Mouse (Mus musculus): ENCODE measurements at regions not wholly inside any gene's neighbourhood (a gene's known extent, or its start where the extent isn't known, plus 50 kb on each side); places are given as distances from the start of the nearest gene placed in this dataset.

- H3K79me2 ChIP-seq (replicated peaks; ENCODE audit: control insufficient read depth, insufficient read depth, low read length), result no peaks in the 10 kb centered on the region
- H3K4me3 ChIP-seq, result no peak overlapping the region
- H3K27ac ChIP-seq, result no peak overlapping the region
- no peaks in the 10 kb centered on the region for H3K27me3 ChIP-seq (ENCODE audit: control insufficient read depth, insufficient read depth, low read length)
- no peaks in the 10 kb centered on the region for H3K36me3 ChIP-seq (ENCODE audit: control insufficient read depth, insufficient read depth, low read length)
- TF ChIP-seq POLR2A (IDR thresholded peaks at IDR 0.05; ENCODE audit: insufficient read depth, low read depth, low read length), result no peak
- no peak for TF ChIP-seq CTCF (IDR thresholded peaks at IDR 0.05)
- TF ChIP-seq EP300 (IDR thresholded peaks at IDR 0.05; ENCODE audit: insufficient read depth, low read depth, low read length), result no peak
- no peak overlapping the region for H3K9ac ChIP-seq (ENCODE audit: low read depth, low read length)
- intact Hi-C loops (cut with DNase I), result no loop called here
- no peaks in the 10 kb centered on the region for H3K4me1 ChIP-seq (ENCODE audit: control insufficient read depth, insufficient read depth, low read length)
- no peak for DNase-seq
These were observed 772.9 kb upstream of the Marcks start for GRCm38 (mm10) chr10:37911669-37912068.

DNA sequence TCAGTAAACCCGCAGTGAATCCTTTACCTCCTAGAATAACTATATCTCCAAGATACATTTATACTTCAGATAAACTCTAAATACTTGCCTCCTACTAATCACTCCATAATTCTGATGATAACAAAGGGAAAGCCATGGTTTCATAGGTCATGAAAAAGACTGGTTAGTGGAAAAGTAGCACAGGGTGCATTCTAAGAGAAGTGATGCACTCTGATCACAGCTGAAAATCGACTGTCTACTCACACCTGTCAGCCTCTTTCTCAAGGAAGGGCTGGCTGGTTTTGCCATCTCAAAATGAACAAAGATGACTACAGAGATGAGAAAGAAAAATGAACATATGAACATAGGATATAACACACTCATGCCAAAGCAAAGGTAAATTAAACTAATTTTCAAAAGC, 769.6 kb upstream of the Marcks start:
- WGBS, result 81% methylated on average over 2 of the region's 2 CpGs
- H3K27ac ChIP-seq, result no peak overlapping the region
- no peak for TF ChIP-seq EP300 (IDR thresholded peaks at IDR 0.05; ENCODE audit: insufficient read depth, low read depth, low read length)
- no peak for TF ChIP-seq CTCF (IDR thresholded peaks at IDR 0.05)
- TF ChIP-seq POLR2A (IDR thresholded peaks at IDR 0.05; ENCODE audit: insufficient read depth, low read depth, low read length), result no peak
- no peaks in the 10 kb centered on the region for H3K36me3 ChIP-seq (ENCODE audit: control insufficient read depth, insufficient read depth, low read length)
- intact Hi-C loops (cut with DNase I), result no loop called here
- H3K79me2 ChIP-seq (replicated peaks; ENCODE audit: control insufficient read depth, insufficient read depth, low read length), result no peaks in the 10 kb centered on the region
- no peak for DNase-seq
- no peaks in the 10 kb centered on the region for H3K4me1 ChIP-seq (ENCODE audit: control insufficient read depth, insufficient read depth, low read length)
- no peak overlapping the region for H3K9ac ChIP-seq (ENCODE audit: low read depth, low read length)
- no peak overlapping the region for H3K4me3 ChIP-seq
- H3K27me3 ChIP-seq (ENCODE audit: control insufficient read depth, insufficient read depth, low read length), result no peaks in the 10 kb centered on the region

DNA sequence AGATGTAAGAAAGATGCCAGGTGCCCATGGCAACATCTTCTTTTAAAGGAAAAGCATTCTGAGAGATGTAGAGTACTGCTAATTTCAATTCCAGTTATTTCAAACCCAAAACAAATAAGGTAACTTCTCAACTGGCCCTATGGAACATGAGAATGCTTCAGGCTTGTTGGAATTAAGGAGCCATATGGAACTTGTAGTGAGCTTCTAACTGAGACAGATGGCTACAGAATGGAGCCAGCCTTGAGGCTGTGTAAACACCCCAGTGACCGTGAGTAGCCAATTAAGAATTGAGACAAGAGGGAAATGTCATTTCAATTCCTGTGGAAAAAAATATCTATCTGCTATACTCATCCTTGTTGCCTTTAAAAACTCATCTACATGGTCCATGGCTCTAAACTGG, 769.0 kb upstream of the Marcks start:
- Histone ChIP-seq H3K27me3 (ENCODE audit: control insufficient read depth, insufficient read depth, low read length) (no peaks in the 10 kb centered on the region), H3K9ac (ENCODE audit: low read depth, low read length) (no peak overlapping the region), H3K79me2 (replicated peaks; ENCODE audit: control insufficient read depth, insufficient read depth, low read length) (no peaks in the 10 kb centered on the region), H3K4me1 (ENCODE audit: control insufficient read depth, insufficient read depth, low read length) (no peaks in the 10 kb centered on the region), H3K4me3 (no peak overlapping the region), H3K36me3 (ENCODE audit: control insufficient read depth, insufficient read depth, low read length) (no peaks in the 10 kb centered on the region), H3K27ac (no peak overlapping the region)
- TF ChIP-seq POLR2A (IDR thresholded peaks at IDR 0.05; ENCODE audit: insufficient read depth, low read depth, low read length), result no peak
- no peak for TF ChIP-seq EP300 (IDR thresholded peaks at IDR 0.05; ENCODE audit: insufficient read depth, low read depth, low read length)
- no peak for TF ChIP-seq CTCF (IDR thresholded peaks at IDR 0.05)
- intact Hi-C loops (cut with DNase I), result no loop called here
- no peak for DNase-seq
- WGBS, result 69% methylated on average over 1 of the region's 1 CpGs

DNA sequence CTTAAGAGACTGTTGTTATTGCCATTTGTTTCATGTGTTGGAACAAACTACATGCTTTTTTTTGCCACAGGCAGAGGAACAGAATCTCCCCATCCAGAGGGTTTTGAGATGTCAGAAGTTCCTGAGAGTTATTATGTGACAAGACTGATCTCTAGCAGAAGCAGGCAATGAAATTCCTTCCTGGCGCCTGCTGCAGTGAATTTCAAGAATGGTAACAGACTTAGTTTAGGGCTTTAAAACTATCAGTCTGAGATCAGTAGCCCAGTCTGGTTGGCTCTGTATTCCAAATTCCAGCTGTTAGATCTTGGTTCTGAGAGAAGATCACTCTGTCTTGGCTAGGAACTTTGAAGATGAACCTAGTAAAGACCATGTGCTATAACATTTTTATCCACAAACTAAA, 749.2 kb upstream of the Marcks start:
- 86% methylated on average over 1 of the region's 1 CpGs for WGBS
- Histone ChIP-seq H3K36me3 (ENCODE audit: control insufficient read depth, insufficient read depth, low read length) (no peaks in the 10 kb centered on the region), H3K27me3 (ENCODE audit: control insufficient read depth, insufficient read depth, low read length) (no peaks in the 10 kb centered on the region), H3K4me3 (no peak overlapping the region), H3K4me1 (ENCODE audit: control insufficient read depth, insufficient read depth, low read length) (no peaks in the 10 kb centered on the region), H3K79me2 (replicated peaks; ENCODE audit: control insufficient read depth, insufficient read depth, low read length) (no peaks in the 10 kb centered on the region), H3K27ac (no peak overlapping the region), H3K9ac (ENCODE audit: low read depth, low read length) (no peak overlapping the region)
- TF ChIP-seq POLR2A (IDR thresholded peaks at IDR 0.05; ENCODE audit: insufficient read depth, low read depth, low read length) (no peak), EP300 (IDR thresholded peaks at IDR 0.05; ENCODE audit: insufficient read depth, low read depth, low read length) (no peak)
- intact Hi-C loops (cut with DNase I), result no loop called here
- peak in 1 of 2 experiments; percentile 7 for DNase-seq

DNA sequence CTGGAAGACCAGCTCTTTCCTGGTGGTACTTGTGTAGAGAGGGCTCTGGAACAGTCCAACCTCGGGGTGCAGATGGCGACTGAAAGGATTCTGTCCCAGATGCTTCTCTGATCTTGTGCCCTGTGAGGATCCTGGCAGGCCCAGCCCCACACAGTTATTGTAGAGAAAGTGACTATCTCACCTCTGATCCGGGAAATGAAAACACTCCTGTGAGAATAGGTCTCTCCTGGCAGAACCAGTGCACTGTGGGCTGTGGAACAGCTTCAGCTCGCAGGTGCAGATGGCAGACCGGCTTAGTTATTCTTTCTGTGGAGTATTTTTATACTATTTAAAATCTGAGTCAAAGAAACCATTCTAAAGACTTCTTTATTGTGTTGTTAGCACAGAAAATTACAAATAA, 742.1 kb upstream of the Marcks start:
- intact Hi-C loops (cut with DNase I), result no loop called here
- 87% methylated on average over 5 of the region's 5 CpGs for WGBS
- no peaks in the 10 kb centered on the region for H3K79me2 ChIP-seq (replicated peaks; ENCODE audit: control insufficient read depth, insufficient read depth, low read length)
- H3K9ac ChIP-seq (ENCODE audit: low read depth, low read length), result no peak overlapping the region
- H3K27me3 ChIP-seq (ENCODE audit: control insufficient read depth, insufficient read depth, low read length), result no peaks in the 10 kb centered on the region
- H3K4me1 ChIP-seq (ENCODE audit: control insufficient read depth, insufficient read depth, low read length), result no peaks in the 10 kb centered on the region
- H3K4me3 ChIP-seq, result no peak overlapping the region
- no peak overlapping the region for H3K27ac ChIP-seq
- H3K36me3 ChIP-seq (ENCODE audit: control insufficient read depth, insufficient read depth, low read length), result no peaks in the 10 kb centered on the region
- TF ChIP-seq CTCF (IDR thresholded peaks at IDR 0.05), result no peak
- no peak for TF ChIP-seq EP300 (IDR thresholded peaks at IDR 0.05; ENCODE audit: insufficient read depth, low read depth, low read length)
- TF ChIP-seq POLR2A (IDR thresholded peaks at IDR 0.05; ENCODE audit: insufficient read depth, low read depth, low read length), result no peak
- DNase-seq, result no peak

- no peak for TF ChIP-seq EP300 (IDR thresholded peaks at IDR 0.05; ENCODE audit: insufficient read depth, low read depth, low read length)
- no peak for TF ChIP-seq POLR2A (IDR thresholded peaks at IDR 0.05; ENCODE audit: insufficient read depth, low read depth, low read length)
- no peak for TF ChIP-seq CTCF (IDR thresholded peaks at IDR 0.05)
- WGBS, result 47% methylated on average over 2 of the region's 2 CpGs
These were observed 735.2 kb upstream of the Marcks start for GRCm38 (mm10) chr10:37873925-37874324.

More at GRCm38 (mm10) chr10:37873925-37874324, 735.2 kb upstream of the Marcks start:
- DNase-seq, result no peak
- Histone ChIP-seq H3K27me3 (ENCODE audit: control insufficient read depth, insufficient read depth, low read length) (no peaks in the 10 kb centered on the region), H3K27ac (no peak overlapping the region), H3K36me3 (ENCODE audit: control insufficient read depth, insufficient read depth, low read length) (no peaks in the 10 kb centered on the region), H3K4me3 (no peak overlapping the region), H3K79me2 (replicated peaks; ENCODE audit: control insufficient read depth, insufficient read depth, low read length) (no peaks in the 10 kb centered on the region), H3K4me1 (ENCODE audit: control insufficient read depth, insufficient read depth, low read length) (no peaks in the 10 kb centered on the region), H3K9ac (ENCODE audit: low read depth, low read length) (no peak overlapping the region)
- intact Hi-C loops (cut with DNase I), result no loop called here
